Mouse (Mus musculus): Measurements from ENCODE around the gene Ehf.

The Ehf gene

DNA sequence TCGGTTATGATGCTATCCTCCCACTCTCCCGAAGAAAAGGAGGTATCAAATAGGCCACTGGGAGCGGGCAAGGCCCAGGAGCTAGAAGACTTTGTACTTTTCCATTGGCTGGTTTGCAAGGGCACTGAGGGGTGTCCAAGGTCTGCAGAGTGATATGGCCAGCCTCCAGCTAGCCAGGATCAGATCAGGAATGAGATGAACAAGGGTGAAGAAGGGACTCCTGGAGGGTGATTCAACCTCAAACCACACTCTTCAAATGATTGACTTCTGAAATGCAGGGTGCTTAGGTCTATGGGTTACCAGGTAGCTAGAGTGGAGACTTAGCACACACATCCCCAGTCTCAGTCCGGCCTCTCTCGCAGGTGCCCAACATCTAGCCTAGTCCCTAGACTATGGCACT, 9.3 kb downstream of the Ehf start:
- no peak for DNase-seq

DNA sequence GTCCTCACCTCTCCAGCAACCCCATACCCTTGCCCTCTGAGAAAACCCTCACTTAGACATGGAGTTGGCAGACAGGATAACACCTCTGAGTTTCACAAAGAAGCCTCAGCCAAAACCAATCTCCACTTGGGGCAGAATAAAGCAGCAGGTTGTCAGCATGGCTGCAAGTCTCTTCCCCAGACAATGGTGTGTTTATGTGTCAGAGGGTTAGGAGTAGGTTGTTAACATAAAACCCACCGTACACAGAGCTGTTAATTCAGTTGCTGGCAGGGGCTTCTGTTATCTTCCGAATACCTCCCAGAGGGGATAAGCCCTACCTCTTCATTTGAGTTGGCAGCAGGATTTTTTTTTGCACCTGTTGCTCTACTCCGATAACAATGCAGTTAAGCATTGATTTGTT, 9.9 kb downstream of the Ehf start:
- no peak for DNase-seq

DNA sequence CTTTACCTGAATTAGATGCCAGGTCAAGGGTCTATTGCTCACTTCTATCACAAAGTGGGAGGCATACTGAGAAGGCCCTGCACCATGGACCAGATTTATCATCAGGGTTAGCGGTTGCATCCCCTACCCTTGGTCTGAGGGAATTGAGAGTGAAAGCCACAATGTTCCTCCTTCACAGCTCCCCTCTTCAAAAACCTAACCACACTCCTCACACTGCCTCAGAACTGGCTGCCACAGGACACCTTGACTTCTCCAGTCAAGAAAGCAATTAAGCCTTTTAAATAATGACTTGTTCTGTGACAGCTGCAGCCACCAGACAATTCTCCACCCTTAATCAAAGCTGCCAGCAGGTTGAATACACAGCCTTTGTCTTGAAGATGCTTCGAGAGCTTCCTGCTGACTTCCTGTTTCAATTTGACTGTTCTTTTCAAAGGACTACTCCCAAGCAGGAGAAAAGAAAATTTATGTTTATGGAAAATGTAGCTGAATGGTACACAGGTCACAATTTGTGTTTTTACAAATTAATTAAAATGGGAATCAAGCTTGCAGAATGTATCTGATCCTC, 12.3 kb downstream of the Ehf start:
- DNase-seq: no peak

GRCm38 (mm10) chr2:103290167-103290566, 12.9 kb downstream of the Ehf start:
- DNase-seq: no peak

DNA sequence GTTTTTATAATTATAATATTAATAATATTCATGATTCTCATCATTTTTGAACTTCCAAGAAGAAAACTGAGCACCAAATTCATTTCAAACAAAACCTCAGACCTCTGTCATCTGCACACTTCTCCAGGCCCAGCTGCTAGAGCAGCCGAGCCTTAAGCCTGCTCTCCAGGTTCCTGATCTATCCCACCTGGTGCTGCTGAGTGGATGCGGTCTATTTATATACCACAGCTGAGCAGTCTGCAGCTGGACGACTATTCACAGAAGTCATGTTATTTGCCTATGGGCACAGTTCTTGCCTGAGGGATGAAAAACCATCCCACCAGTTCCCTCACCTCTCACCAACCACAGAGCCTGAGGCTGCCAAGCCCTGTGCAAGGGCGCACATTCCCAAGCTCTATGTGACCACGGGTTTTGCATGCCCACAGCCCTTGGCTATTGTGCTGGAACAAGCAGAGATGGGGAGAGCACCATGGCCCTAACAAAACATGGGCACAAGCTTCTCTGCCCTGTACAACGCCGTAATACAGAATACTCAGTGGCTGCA, 13.6 kb downstream of the Ehf start:
- DNase-seq: no peak

GRCm38 (mm10) chr2:103287716-103288115, 15.4 kb downstream of the Ehf start:
- no peak for DNase-seq

- no peak for DNase-seq
Measured at GRCm38 (mm10) chr2:103285561-103285960, 17.5 kb downstream of the Ehf start.

GRCm38 (mm10) chr2:103283730-103284129, 19.3 kb downstream of the Ehf start:
- no peak for DNase-seq

- DNase-seq: no peak
Measured at GRCm38 (mm10) chr2:103282184-103282750, 20.8 kb downstream of the Ehf start.

GRCm38 (mm10) chr2:103279927-103280326, 23.2 kb downstream of the Ehf start:
- no peak for DNase-seq

DNA sequence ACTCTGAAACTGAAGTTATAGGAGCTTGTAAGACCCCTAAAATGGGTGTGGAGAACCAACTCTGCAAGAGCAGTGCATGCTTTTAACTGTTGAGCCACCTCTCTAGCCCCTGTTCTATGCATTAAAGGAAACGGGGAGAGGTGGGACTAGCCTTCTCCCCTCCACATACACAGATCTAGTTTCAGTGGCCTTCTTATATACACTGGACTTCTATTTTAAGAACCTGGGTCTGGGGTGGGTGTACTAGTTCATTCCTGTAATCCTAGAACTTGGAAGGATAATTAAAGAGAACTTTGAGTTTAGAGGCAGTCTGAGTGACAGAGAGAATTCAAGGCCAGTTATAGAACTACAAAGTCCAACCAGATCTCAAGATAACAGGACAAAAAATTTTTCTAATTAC, 24.6 kb downstream of the Ehf start:
- no peak for DNase-seq

DNA sequence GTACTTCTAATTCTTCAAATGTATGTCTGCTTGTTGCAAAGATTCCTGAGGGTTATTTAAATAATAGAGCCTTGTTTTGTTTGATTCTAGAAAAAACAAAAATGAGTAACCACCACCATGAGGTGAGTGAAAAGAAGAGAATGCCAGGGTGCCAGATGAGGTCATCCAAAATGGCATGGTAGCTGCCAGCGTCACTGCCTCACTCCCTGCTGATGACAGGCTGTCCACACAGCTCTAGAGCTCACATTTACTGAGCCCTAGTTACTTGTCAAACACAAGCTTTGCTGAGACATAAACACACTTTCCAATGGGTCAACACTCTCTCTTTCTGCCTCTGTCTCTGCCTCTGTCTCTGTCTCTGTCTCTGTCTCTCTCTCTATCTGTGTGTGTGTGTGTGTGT, 25.3 kb downstream of the Ehf start:
- no peak for DNase-seq

GRCm38 (mm10) chr2:103275316-103275960, 27.6 kb downstream of the Ehf start:
- no peak for DNase-seq

DNA sequence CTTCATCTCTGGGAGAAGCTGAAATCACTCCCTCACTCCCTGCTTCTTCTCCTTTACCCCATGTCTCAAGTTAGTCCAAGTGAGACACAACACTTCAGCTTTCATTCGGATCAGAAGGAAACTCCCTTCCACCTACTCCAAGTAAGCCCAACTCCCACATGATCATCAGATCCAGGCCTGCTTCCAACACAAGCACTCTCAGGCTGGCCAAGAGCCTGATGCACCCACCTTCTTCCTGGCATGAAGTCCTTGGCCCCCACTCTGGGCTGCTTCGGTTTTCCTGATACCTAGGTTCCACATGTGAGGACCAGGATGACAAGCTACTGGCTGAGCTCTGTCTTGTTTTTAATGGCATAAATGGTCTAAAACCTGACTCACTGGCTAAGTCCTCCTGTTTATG, 28.3 kb downstream of the Ehf start:
- no peak for DNase-seq

DNA sequence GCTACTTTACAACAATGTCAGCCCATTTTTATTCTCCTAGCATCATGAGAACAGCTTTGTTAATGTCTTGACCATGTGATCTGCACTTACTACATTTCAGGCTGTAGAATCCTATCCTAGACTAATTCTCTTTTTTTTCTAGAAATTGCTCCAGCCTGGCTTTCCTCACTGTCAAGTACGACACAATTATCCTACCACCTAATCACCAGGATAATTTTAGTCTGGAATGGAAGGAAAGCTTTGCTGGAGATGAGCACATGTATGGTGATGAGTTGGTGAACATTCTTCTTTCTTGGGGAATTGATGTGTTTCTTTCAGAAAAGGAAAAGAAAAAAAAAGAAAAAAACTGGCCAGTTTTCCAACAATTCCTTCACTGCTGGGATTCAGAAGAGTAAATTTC, 28.8 kb downstream of the Ehf start:
- DNase-seq: no peak

GRCm38 (mm10) chr2:103271481-103271880, 31.6 kb downstream of the Ehf start:
- no peak for DNase-seq

DNA sequence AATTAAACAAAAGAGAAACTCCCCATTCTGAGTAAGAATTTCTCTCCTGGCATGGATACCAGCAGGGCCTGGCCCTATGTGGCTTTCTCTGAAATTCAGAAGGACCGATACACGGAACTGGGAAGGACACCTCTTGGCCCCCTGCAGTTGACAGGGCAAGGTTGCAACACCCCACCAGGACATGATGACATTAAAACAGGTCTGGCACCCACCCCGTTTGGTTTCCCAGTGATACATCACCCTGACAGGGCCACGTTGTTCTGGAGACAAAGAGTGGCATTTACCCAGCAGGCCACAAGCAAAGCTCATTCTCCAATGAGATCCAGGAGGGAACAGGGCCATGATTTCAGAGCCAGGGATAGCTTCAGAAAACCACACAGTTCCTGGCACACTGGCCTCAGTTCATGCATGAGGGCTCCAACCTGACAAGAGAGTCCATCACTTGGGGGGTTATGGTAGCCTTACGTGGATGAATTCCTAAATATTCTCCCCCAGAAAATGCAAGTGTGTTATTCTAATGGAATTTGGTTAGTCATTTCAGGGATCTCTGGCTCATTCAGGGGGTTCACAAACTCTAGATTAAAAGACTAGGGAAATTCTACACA, 32.4 kb downstream of the Ehf start:
- DNase-seq: no peak

GRCm38 (mm10) chr2:103239086-103239485, 64.0 kb downstream of the Ehf start:
- no peak for DNase-seq

DNA sequence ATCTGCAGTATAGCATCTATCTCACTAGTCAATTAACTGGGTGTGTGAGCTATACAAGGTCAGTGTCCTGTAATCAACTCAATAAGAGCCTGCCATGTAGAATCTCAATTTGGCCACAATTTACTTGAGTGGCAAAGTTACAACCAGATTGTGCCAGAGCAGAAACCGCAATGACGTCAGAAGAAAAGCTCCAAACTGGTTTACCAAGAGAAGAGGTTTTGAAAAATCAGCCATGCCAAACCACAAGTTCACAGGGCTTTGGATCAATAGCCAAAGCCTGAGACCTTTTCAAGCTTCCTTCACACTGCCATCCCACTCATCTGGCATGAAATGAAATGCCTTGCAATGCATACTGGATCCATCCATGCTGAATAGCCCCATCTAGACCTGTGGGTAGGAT, 76.3 kb downstream of the Ehf start:
- no peak for DNase-seq

GRCm38 (mm10) chr2:103220871-103221270, 82.2 kb downstream of the Ehf start:
- DNase-seq: no peak

DNA sequence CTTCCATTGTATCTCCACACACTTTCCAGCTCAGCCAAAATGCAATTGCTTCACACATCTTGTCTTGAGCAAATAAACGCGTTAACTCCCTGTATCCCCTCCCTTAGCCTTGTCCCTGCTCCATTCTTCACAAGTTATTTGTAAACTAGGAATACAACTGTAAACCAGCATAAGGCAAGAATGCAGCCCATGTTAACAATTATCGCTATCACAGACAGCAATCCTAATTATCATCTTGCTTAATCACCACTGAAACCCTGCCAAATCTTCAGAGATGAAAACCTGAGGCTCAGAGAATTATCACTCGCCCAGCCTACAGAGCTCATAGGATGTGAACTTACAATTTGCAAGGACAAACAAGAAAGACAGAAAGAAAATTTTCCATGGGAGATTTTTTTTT, 84.8 kb downstream of the Ehf start:
- DNase-seq: no peak

DNA sequence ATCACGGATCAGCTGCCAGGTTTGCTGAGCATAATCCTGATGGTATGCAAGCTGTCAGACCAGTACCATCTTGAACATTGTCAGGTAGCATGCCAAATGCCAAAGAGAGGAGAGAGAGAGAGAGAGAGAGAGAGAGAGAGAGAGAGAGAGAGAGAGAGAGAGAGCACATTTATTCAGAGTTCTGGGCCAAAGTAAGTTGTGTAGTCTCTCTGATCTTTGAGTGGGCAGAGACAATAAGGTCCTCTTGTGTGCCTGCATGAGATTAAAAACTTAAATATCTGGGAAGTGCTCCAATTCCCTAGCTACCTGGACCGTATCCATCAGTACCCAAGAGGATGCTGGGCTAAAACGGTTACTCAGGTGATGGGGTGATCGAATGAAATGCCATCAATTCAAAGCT, 87.3 kb downstream of the Ehf start:
- DNase-seq: no peak

GRCm38 (mm10) chr2:103214861-103215260, 88.2 kb downstream of the Ehf start:
- no peak for DNase-seq

DNA sequence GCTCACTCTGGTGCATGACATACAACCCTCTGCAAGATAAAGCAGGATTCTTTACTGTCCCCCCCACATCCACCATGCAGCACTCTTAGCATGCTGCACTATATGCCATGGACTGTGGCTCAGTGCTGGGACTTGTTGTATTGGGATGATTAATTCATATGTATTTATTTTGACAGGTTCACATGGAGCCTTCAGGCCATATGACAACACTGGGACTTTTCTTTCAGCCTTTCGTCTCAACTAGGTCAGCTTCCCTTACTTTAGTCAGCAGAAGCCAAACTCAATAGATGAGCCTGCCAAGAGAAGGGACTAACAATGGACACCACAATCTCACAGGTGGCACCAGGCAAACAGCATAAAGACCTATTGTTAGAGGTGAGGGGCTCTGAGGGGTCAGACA, 89.5 kb downstream of the Ehf start:
- DNase-seq: no peak

Data from thymus, postnatal 25 days (tissue).